Mouse (Mus musculus) intestine, embryonic 15.5 days (tissue): ENCODE results near the gene Itpr2. TPM values are rescaled to one million over a fixed set of nuclear protein-coding genes. Genes with fewer than 3 reads are reported as not detected.

Experiments used
- ATAC-seq: fragments of 200-750 bp; cut with Nextera tagmentation; 2 replicates; pipeline ENCODE4 v1.8.0; 2017; ENCODE audit warnings: moderate TSS enrichment, moderate library complexity
- H3K27ac ChIP-seq: fragments of 300-500 bp; sonication (generic); 2 replicates; pipeline ENCODE4 v1.5.1; 2015; ENCODE audit warnings: mild to moderate bottlenecking, inconsistent platforms
- H3K27me3 ChIP-seq: fragments of 300-500 bp; sonication (generic); replicated peaks from 2 replicates; pipeline ENCODE4 v1.6.1; 2015; ENCODE audit warnings: inconsistent platforms
- H3K36me3 ChIP-seq: fragments of 300-500 bp; sonication (generic); 2 replicates; pipeline ENCODE4 v1.6.1; 2015; ENCODE audit warnings: inconsistent platforms
- H3K4me1 ChIP-seq: fragments of 300-500 bp; sonication (generic); replicated peaks from 2 replicates; pipeline ENCODE4 v1.6.1; 2015; ENCODE audit warnings: inconsistent platforms
- H3K4me2 ChIP-seq: fragments of 300-500 bp; sonication (generic); replicated peaks from 2 replicates; pipeline ENCODE4 v1.6.1; 2015; ENCODE audit warnings: mild to moderate bottlenecking, inconsistent platforms
- H3K4me3 ChIP-seq: fragments of 300-500 bp; sonication (generic); replicated peaks from 2 replicates; pipeline ENCODE4 v1.5.1; 2015; ENCODE audit warnings: inconsistent platforms
- H3K9ac ChIP-seq: fragments of 300-500 bp; sonication (generic); 2 replicates; pipeline ENCODE4 v1.6.1; 2015; ENCODE audit warnings: inconsistent platforms
- H3K9me3 ChIP-seq: fragments of 300-500 bp; sonication (generic); 2 replicates; pipeline ENCODE4 v1.6.1; 2016; ENCODE audit warnings: inconsistent platforms
- WGBS: fragments of 180-500 bp; shearing (Covaris S2); methylation state at CpG from one replicate; pipeline ENCODE4 v1.1.7; 2015; 5-methylcytosine and 5-hydroxymethylcytosine counted together
- polyA plus RNA-seq: library from polyadenylated mRNA; unstranded; fragments of >200 nt; fragmentation: Nextera tagmentation; extraction: Ambion mirVana; gene quantifications from 2 replicates; pipeline ENCODE4 v1.2.1, GENCODE M21; 2015

Itpr2 gene
- polyA plus RNA-seq, 1 experiment from 2014 or later: 8.8 TPM

GRCm38 (mm10) chr6:146256947-146257670 is 244.9 kb downstream of the Itpr2 start:
- H3K36me3 ChIP-seq: no peaks in the 10 kb centered on the region
- no peak overlapping the region for H3K4me2 ChIP-seq
- no peaks in the 10 kb centered on the region for H3K27me3 ChIP-seq
- no peak for ATAC-seq
- 80% methylated on average over 7 of the region's 7 CpGs for WGBS
- no peak overlapping the region for H3K9ac ChIP-seq
- no peak overlapping the region for H3K27ac ChIP-seq
- peaks cover 10% of the 10 kb centered on the region for H3K4me1 ChIP-seq
- H3K9me3 ChIP-seq: no peaks in the 10 kb centered on the region
- no peak overlapping the region for H3K4me3 ChIP-seq

DNA sequence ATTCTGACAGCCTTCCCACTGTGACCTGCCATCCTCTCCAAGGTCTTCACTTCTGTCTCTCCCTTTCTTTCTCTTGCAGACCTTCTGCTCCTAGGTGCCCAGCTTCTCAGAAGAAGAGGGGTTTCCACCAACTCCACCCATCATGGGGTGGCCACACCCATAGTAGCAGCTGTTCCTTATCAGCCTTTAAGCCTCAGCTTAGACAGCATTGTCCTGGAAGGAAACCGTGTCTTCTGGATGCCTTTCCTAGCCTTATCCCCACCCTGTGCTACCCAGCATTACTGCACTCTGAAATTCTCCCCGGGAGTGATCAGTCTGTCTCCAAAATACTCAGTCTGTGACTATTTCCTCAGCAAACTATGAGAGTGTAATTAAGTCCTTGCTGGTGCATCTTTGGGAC is 245.6 kb downstream of the Itpr2 start:
- Histone ChIP-seq H3K4me1 (peaks cover 10% of the 10 kb centered on the region), H3K36me3 (no peaks in the 10 kb centered on the region), H3K4me3 (no peak overlapping the region), H3K9ac (no peak overlapping the region), H3K27me3 (no peaks in the 10 kb centered on the region), H3K9me3 (no peaks in the 10 kb centered on the region), H3K4me2 (no peak overlapping the region), H3K27ac (no peak overlapping the region)
- WGBS: 24% methylated on average over 2 of the region's 2 CpGs
- ATAC-seq: no peak

GRCm38 (mm10) chr6:146255656-146256055 is 246.4 kb downstream of the Itpr2 start:
- H3K27ac ChIP-seq: no peak overlapping the region
- no peaks in the 10 kb centered on the region for H3K36me3 ChIP-seq
- no peaks in the 10 kb centered on the region for H3K27me3 ChIP-seq
- 94% methylated on average over 6 of the region's 6 CpGs for WGBS
- no peak overlapping the region for H3K4me2 ChIP-seq
- H3K9ac ChIP-seq: no peak overlapping the region
- no peaks in the 10 kb centered on the region for H3K9me3 ChIP-seq
- no peak overlapping the region for H3K4me3 ChIP-seq
- ATAC-seq: no peak
- H3K4me1 ChIP-seq: peaks cover 10% of the 10 kb centered on the region

DNA sequence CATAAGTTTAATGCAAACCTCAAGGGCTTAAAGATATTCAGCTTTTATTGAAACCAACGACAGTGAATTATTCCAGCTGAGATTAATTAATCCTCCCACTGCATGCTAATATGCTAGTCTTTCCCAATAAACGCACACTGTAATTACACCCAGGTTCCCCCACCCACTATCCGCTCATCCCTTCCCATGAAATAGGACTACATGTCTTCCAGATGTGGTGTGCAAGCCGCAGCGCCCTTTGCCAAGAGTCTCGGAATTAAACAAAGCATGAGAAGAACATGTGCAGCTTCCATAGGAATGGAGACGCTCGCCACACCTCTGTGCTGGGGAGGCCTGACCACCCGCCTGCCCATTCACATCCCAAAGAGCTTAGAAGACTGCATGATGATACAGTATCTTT is 247.1 kb downstream of the Itpr2 start:
- H3K36me3 ChIP-seq: no peaks in the 10 kb centered on the region
- peaks cover 10% of the 10 kb centered on the region for H3K4me1 ChIP-seq
- H3K4me3 ChIP-seq: no peak overlapping the region
- H3K4me2 ChIP-seq: no peak overlapping the region
- 81% methylated on average over 9 of the region's 9 CpGs for WGBS
- no peak overlapping the region for H3K9ac ChIP-seq
- H3K27me3 ChIP-seq: no peaks in the 10 kb centered on the region
- no peak for ATAC-seq
- H3K9me3 ChIP-seq: no peaks in the 10 kb centered on the region
- no peak overlapping the region for H3K27ac ChIP-seq

- Histone ChIP-seq H3K27ac (no peak overlapping the region), H3K4me2 (no peak overlapping the region), H3K4me1 (peaks cover 10% of the 10 kb centered on the region), H3K4me3 (no peak overlapping the region), H3K27me3 (no peaks in the 10 kb centered on the region), H3K9me3 (no peaks in the 10 kb centered on the region), H3K36me3 (no peaks in the 10 kb centered on the region), H3K9ac (no peak overlapping the region)
- WGBS: 79% methylated on average over 3 of the region's 3 CpGs
- no peak for ATAC-seq
Measured at GRCm38 (mm10) chr6:146254216-146254820, 247.7 kb downstream of the Itpr2 start.

- H3K9me3 ChIP-seq: no peaks in the 10 kb centered on the region
- no peaks in the 10 kb centered on the region for H3K4me1 ChIP-seq
- 85% methylated on average over 6 of the region's 6 CpGs for WGBS
- H3K27ac ChIP-seq: no peak overlapping the region
- no peak overlapping the region for H3K4me3 ChIP-seq
- no peak overlapping the region for H3K4me2 ChIP-seq
- ATAC-seq: no peak
- no peaks in the 10 kb centered on the region for H3K36me3 ChIP-seq
- H3K27me3 ChIP-seq: no peaks in the 10 kb centered on the region
- no peak overlapping the region for H3K9ac ChIP-seq
Measured at GRCm38 (mm10) chr6:146249096-146249495, 252.9 kb downstream of the Itpr2 start.

- Histone ChIP-seq H3K4me1 (no peaks in the 10 kb centered on the region), H3K9me3 (no peaks in the 10 kb centered on the region), H3K4me3 (no peak overlapping the region), H3K9ac (no peak overlapping the region), H3K36me3 (no peaks in the 10 kb centered on the region), H3K27me3 (no peaks in the 10 kb centered on the region), H3K4me2 (no peak overlapping the region), H3K27ac (no peak overlapping the region)
- WGBS: 78% methylated on average over 2 of the region's 2 CpGs
- no peak for ATAC-seq
Measured at GRCm38 (mm10) chr6:146248341-146248740, 253.7 kb downstream of the Itpr2 start.

GRCm38 (mm10) chr6:146247906-146248305 is 254.1 kb downstream of the Itpr2 start:
- WGBS: 81% methylated on average over 1 of the region's 1 CpGs
- H3K36me3 ChIP-seq: no peaks in the 10 kb centered on the region
- no peaks in the 10 kb centered on the region for H3K27me3 ChIP-seq

GRCm38 (mm10) chr6:146246368-146246767 is 255.7 kb downstream of the Itpr2 start:
- WGBS: 85% methylated on average over 6 of the region's 6 CpGs
- Histone ChIP-seq H3K4me2 (no peak overlapping the region), H3K9ac (no peak overlapping the region), H3K27me3 (no peaks in the 10 kb centered on the region), H3K4me3 (no peak overlapping the region), H3K9me3 (no peaks in the 10 kb centered on the region), H3K36me3 (no peaks in the 10 kb centered on the region), H3K27ac (no peak overlapping the region), H3K4me1 (no peaks in the 10 kb centered on the region)
- no peak for ATAC-seq

More at GRCm38 (mm10) chr6:146247906-146248305, 254.1 kb downstream of the Itpr2 start:
- Histone ChIP-seq H3K9ac (no peak overlapping the region), H3K4me3 (no peak overlapping the region), H3K4me1 (no peaks in the 10 kb centered on the region), H3K9me3 (no peaks in the 10 kb centered on the region), H3K4me2 (no peak overlapping the region), H3K27ac (no peak overlapping the region)
- ATAC-seq: no peak

DNA sequence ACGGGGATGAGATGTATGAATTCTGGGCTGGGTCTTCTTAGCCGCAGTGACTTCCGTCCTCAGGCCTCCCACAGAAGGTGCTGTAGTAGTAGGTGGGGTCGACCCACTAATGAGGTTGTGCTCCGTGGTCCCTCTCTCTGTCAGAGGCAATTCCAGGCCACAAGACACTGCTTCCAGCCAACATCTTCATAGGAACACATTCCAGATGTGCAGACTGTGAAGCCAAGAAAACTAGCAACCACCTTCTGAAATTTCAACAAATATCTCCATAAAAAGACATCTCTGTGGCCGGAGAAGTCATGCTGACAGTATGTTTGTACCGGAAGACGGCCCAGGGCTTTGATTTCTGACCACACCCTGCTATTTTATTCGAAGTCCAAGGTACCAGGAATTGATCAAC is 256.1 kb downstream of the Itpr2 start:
- no peaks in the 10 kb centered on the region for H3K4me1 ChIP-seq
- H3K4me2 ChIP-seq: no peak overlapping the region
- H3K9ac ChIP-seq: no peak overlapping the region
- no peak for ATAC-seq
- H3K27me3 ChIP-seq: no peaks in the 10 kb centered on the region
- no peaks in the 10 kb centered on the region for H3K36me3 ChIP-seq
- H3K4me3 ChIP-seq: no peak overlapping the region
- 88% methylated on average over 9 of the region's 9 CpGs for whole genome bisulfite sequencing
- H3K27ac ChIP-seq: no peak overlapping the region
- H3K9me3 ChIP-seq: no peaks in the 10 kb centered on the region

DNA sequence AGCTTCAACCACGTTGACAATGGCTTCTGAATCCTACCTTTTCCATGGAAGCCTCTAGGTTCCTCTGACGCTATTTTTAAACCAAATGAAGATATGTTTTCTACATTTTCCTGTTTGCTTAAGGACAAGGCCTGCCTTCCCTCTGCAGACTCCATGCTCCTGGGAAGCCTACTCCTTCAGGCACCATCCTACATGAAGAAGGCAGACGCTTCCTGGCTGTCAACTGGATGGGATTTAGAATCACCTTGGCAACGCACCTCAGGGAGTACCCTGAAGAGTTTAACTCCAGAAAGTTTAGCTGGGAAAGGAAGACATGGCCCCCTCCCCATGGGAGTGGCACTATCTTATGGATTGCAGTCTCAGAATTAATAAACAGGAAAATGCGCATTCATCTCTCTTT is 259.0 kb downstream of the Itpr2 start:
- Histone ChIP-seq H3K36me3 (no peaks in the 10 kb centered on the region), H3K9me3 (no peaks in the 10 kb centered on the region), H3K4me1 (no peaks in the 10 kb centered on the region), H3K27me3 (no peaks in the 10 kb centered on the region), H3K9ac (no peak overlapping the region), H3K4me3 (no peak overlapping the region), H3K27ac (no peak overlapping the region), H3K4me2 (no peak overlapping the region)
- 70% methylated on average over 5 of the region's 5 CpGs for WGBS
- ATAC-seq: no peak

DNA sequence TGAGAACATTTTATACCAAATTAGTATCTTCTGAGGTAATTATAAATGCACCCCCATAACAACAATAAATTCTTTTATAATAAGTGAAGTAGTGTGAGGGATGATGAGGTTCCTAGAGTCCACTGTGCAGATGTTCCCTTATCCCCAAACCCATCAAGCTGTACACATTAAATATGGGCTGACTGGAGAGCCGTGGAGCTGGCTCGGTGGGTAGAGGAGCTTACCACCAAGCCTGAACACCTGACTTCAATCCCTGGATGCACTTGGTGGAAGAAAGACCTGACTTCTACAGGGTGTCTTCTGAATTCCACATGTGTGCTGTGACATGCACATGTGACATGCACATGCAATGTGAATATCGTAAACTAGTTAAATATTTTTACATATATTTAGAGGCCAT is 260.7 kb downstream of the Itpr2 start:
- H3K27me3 ChIP-seq: no peaks in the 10 kb centered on the region
- ATAC-seq: no peak
- no peak overlapping the region for H3K4me3 ChIP-seq
- no peak overlapping the region for H3K4me2 ChIP-seq
- no peak overlapping the region for H3K27ac ChIP-seq
- H3K9me3 ChIP-seq: no peaks in the 10 kb centered on the region
- 89% methylated on average over 3 of the region's 3 CpGs for WGBS
- H3K9ac ChIP-seq: no peak overlapping the region
- no peaks in the 10 kb centered on the region for H3K4me1 ChIP-seq
- no peaks in the 10 kb centered on the region for H3K36me3 ChIP-seq

GRCm38 (mm10) chr6:146235165-146235564 is 266.9 kb downstream of the Itpr2 start:
- H3K9ac ChIP-seq: no peak overlapping the region
- 37% methylated on average over 3 of the region's 3 CpGs for WGBS
- no peak overlapping the region for H3K27ac ChIP-seq
- no peak overlapping the region for H3K4me2 ChIP-seq
- no peaks in the 10 kb centered on the region for H3K27me3 ChIP-seq
- no peak for ATAC-seq
- H3K4me1 ChIP-seq: no peaks in the 10 kb centered on the region
- no peaks in the 10 kb centered on the region for H3K36me3 ChIP-seq
- no peak overlapping the region for H3K4me3 ChIP-seq
- no peaks in the 10 kb centered on the region for H3K9me3 ChIP-seq
